Mouse (Mus musculus): ENCODE results near the gene Myl6b. TPM values are rescaled to one million over a fixed set of nuclear protein-coding genes. Genes with fewer than 3 reads are reported as not detected.
A peak's percentile ranks its signal among the peaks of the same experiment; 100 is the strongest.

The Myl6b gene
- 4.3 and 4.6 TPM in 2 replicates for polyA plus RNA-seq (2015; fragmentation: Nextera tagmentation; extraction: Ambion mirVana)

DNA sequence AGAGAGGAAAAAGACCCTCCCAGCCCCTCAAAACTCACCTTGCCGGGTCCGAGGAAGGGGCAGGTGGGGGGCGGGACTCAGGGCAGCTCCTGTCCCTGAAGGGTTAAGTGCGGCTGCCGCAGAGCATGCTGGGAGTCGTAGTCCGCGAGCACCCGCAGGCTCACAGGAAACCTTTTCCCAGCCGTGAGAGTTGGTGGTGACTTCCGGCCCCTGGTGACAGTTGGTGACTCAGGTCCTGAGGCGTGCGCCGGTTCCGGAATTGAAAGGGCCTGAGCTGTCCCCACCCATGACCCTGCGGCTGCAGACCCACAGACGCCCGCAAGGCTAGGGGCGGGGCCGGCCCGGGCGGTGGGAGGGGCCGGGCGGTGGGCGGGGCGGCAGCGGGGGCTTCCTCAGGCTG lies at the start of gene Myl6b:
TSS of gene Myl6b (minus strand) at position 96 of the 400 bp plus-strand sequence.
- peaks cover 41% of the 10 kb centered on the region for H3K4me1 ChIP-seq (replicated peaks)
- peak within 1 kb of the TSS; percentile 67 for H3K9ac ChIP-seq
- no peaks in the 10 kb centered on the region for H3K36me3 ChIP-seq
- peak; percentile 92 for ATAC-seq (replicated peaks; ENCODE audit: insufficient number of reproducible peaks, insufficient read depth, low FRiP score, low read depth)
- H3K4me2 ChIP-seq = peak within 1 kb of the TSS; percentile 75
- WGBS = under 1% methylated on average over 27 of the region's 27 CpGs
- H3K9me3 ChIP-seq (replicated peaks) = no peaks in the 10 kb centered on the region
- peak within 1 kb of the TSS; percentile 61 for H3K4me3 ChIP-seq
- H3K27me3 ChIP-seq = no peaks in the 10 kb centered on the region
- H3K27ac ChIP-seq = peak within 1 kb of the TSS; percentile 94

- Histone ChIP-seq H3K4me2 (peak within 1 kb of the TSS; percentile 87), H3K9me3 (replicated peaks) (no peaks in the 10 kb centered on the region), H3K4me3 (peak within 1 kb of the TSS; percentile 68), H3K27me3 (no peaks in the 10 kb centered on the region), H3K9ac (peak within 1 kb of the TSS; percentile 67), H3K4me1 (replicated peaks) (peaks cover 21% of the 10 kb centered on the region), H3K36me3 (peaks cover 29% of the 10 kb centered on the region), H3K27ac (peak within 1 kb of the TSS; percentile 96)
- under 1% methylated on average over 50 of the region's 50 CpGs for WGBS
- ATAC-seq (replicated peaks; ENCODE audit: insufficient number of reproducible peaks, insufficient read depth, low FRiP score, low read depth) = peak; percentile 89
These were observed 49.0 kb upstream of the Myl6b start, which contains the start of gene Zc3h10 for GRCm38 (mm10) chr10:128547361-128548032. Gene Zc3h10 (minus strand): TSS chr10:128547774.

- Histone ChIP-seq H3K9me3 (replicated peaks) (no peaks in the 10 kb centered on the region), H3K36me3 (peaks cover 34% of the 10 kb centered on the region), H3K27me3 (no peaks in the 10 kb centered on the region), H3K4me3 (peak overlapping the region; percentile 68), H3K9ac (peak overlapping the region; percentile 64), H3K4me2 (peak overlapping the region; percentile 87), H3K4me1 (replicated peaks) (peaks cover 21% of the 10 kb centered on the region), H3K27ac (peak overlapping the region; percentile 96)
- no peak for ATAC-seq (replicated peaks; ENCODE audit: insufficient number of reproducible peaks, insufficient read depth, low FRiP score, low read depth)
- 17% methylated on average over 7 of the region's 7 CpGs for WGBS
These were observed 48.3 kb upstream of the Myl6b start for GRCm38 (mm10) chr10:128546787-128547186.

DNA sequence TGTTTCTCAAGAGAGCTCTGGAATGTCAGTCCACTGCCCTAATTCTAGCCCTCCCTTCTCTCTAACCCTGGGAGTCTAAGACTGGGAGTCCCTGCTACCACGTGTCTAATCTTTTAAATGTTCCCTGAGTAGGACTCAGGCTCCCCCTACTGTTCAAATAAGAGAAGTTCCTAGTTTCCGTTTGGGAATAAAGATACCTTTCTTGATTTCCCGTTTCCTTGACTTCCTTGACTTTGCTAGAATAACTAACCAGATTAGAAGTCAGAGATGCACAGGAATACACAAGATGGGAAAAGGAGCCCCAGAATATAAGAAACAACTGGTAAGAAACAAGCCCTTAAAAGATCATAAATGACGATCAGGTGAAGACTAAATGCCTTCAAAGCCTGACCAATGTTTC lies 47.9 kb upstream of the Myl6b start:
- Histone ChIP-seq H3K27ac (peak overlapping the region; percentile 96), H3K4me1 (replicated peaks) (peaks cover 21% of the 10 kb centered on the region), H3K36me3 (peaks cover 34% of the 10 kb centered on the region), H3K9me3 (replicated peaks) (no peaks in the 10 kb centered on the region), H3K27me3 (no peaks in the 10 kb centered on the region), H3K4me2 (peak overlapping the region; percentile 87), H3K9ac (peak overlapping the region; percentile 64; the same call in 1 of the 2 replicates), H3K4me3 (peak overlapping the region; percentile 68)
- WGBS = 9% methylated on average over 4 of the region's 4 CpGs
- no peak for ATAC-seq (replicated peaks; ENCODE audit: insufficient number of reproducible peaks, insufficient read depth, low FRiP score, low read depth)

- Histone ChIP-seq H3K4me2 (no peak overlapping the region), H3K4me1 (replicated peaks) (peaks cover 21% of the 10 kb centered on the region), H3K27ac (no peak overlapping the region), H3K9me3 (replicated peaks) (no peaks in the 10 kb centered on the region), H3K9ac (no peak overlapping the region), H3K4me3 (no peak overlapping the region), H3K36me3 (peaks cover 34% of the 10 kb centered on the region), H3K27me3 (no peaks in the 10 kb centered on the region)
- 84% methylated on average over 3 of the region's 3 CpGs for WGBS
- ATAC-seq (replicated peaks; ENCODE audit: insufficient number of reproducible peaks, insufficient read depth, low FRiP score, low read depth) = no peak
These were observed 47.0 kb upstream of the Myl6b start for GRCm38 (mm10) chr10:128545570-128545898.

DNA sequence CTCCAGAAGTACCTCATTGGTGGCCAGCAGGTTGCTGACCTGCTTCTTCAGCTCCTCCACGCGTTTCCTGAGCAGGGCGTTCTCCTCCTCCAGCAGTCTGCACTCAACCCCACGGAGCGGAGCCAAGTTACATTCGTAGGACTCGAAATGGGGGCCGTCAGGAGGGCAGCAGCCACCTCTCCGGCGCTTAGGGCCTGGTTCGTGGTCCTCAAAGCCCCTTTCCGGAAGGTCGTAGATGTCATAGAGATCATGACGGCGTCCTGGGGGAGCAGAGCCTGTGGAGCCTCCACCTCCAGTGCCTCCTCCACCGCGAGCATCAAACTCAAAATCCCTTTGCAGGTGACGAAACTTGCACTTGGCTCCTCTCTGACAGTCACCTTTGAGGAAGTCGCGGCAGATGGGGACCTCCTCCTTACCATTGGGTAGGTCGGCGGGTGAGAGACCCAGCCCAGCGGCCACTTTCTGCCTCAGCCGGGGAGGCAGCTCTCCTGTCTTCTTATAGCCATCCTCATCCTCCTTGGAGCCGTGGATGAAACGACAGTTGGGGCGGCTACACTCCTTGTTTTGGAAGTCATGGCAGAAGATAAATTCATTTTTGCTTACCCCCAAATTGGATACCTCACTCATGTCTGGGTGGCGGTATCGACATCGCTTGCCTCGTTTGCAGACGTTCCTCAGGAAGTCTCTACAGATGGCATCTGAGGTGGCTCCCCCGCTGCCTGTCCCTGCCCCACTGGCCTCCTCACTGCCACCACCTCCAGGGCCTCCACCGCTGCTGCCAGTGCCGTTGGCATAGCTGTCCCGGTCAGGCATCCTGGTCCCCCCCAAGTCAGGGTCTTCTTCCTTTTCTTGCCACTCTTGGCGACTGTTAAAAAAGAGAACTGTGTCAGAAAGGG lies 46.4 kb upstream of the Myl6b start:
- Histone ChIP-seq H3K9ac (no peak overlapping the region), H3K9me3 (replicated peaks) (no peaks in the 10 kb centered on the region), H3K36me3 (peaks cover 34% of the 10 kb centered on the region), H3K4me1 (replicated peaks) (peaks cover 21% of the 10 kb centered on the region), H3K4me3 (no peak overlapping the region), H3K27ac (no peak overlapping the region), H3K27me3 (no peaks in the 10 kb centered on the region), H3K4me2 (no peak overlapping the region)
- WGBS = 93% methylated on average over 37 of the region's 37 CpGs
- ATAC-seq (replicated peaks; ENCODE audit: insufficient number of reproducible peaks, insufficient read depth, low FRiP score, low read depth) = no peak

DNA sequence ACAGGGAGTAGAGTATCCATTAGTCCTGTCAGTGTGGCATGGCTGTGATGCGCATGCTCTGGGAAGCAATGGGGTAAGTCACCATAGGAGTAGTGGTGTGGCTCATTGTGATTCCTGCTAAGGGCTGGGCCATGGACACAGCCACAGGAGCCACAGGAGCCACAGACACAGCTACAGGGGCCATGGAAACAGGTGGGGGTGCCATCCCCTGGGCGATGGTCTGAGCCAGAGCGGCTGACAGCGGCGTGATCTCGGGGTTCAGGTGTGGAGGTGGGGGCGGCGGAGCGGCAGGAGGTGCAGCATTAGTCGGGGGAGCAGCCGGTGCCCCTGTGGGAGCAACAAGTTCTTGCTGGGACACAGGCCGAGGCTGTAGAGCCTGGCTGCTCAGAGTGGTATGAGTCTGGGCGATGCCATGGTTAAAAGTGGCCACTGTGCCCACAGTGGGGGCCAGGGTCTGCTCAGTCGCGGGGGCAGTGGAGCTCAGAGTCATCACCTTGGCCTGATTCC lies 45.7 kb upstream of the Myl6b start:
- Histone ChIP-seq H3K9ac (no peak overlapping the region), H3K4me2 (no peak overlapping the region), H3K27me3 (no peaks in the 10 kb centered on the region), H3K36me3 (peaks cover 34% of the 10 kb centered on the region), H3K4me1 (replicated peaks) (peaks cover 19% of the 10 kb centered on the region), H3K27ac (no peak overlapping the region), H3K9me3 (replicated peaks) (no peaks in the 10 kb centered on the region), H3K4me3 (no peak overlapping the region)
- 95% methylated on average over 15 of the region's 15 CpGs for WGBS
- no peak for ATAC-seq (replicated peaks; ENCODE audit: insufficient number of reproducible peaks, insufficient read depth, low FRiP score, low read depth)

DNA sequence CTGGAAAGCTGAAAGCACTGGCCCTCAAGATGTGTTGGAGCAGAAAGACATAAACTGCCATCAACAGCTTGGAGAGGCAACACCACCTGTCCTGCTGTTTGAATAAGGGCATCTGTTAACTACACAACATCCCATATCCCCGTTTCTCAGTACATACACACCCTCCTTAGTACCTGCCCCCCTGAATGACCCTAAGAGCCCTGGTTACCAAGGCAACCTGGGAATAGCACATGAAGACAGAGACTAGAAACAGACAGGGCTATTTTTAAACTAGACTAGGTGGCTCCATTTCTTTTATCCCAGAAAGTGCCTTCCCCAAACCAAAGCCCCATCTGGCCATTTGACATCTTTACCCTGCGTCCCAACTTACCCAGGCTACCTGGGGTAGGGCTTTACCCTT lies 44.6 kb upstream of the Myl6b start:
- Histone ChIP-seq H3K9ac (0 out of 2 replicates have a peak overlapping the region, but pooled peaks have one; percentile 7), H3K36me3 (peaks cover 34% of the 10 kb centered on the region), H3K4me2 (no peak overlapping the region), H3K27ac (no peak overlapping the region), H3K4me1 (replicated peaks) (peaks cover 19% of the 10 kb centered on the region), H3K27me3 (no peaks in the 10 kb centered on the region), H3K4me3 (no peak overlapping the region), H3K9me3 (replicated peaks) (no peaks in the 10 kb centered on the region)
- WGBS = 52% methylated on average over 2 of the region's 2 CpGs
- no peak for ATAC-seq (replicated peaks; ENCODE audit: insufficient number of reproducible peaks, insufficient read depth, low FRiP score, low read depth)

DNA sequence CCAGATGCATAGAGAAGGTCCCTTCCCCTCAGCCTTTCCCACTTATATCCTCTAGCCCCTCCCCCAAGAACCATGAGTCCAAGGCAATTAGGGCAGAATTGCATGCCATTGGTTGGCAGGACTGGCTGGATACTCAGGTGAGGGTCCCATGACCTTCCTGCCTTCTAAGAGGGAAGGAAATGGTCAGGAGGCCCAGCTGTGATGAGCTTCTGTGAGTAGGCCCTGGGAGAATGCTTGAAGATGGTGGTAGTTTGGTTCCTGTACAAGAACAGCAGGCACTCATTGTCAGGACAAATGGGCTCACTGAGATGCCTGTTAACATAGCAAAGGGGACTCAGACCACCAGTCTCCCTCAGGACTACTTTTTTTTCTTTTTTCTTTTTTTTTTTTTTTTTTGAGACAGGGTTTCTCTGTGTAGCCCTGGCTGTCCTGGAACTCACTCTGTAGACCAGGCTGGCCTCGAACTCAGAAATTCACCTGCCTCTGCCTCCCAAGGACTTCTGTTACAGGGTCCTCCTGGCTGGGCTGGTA lies 39.9 kb upstream of the Myl6b start:
- no peak overlapping the region for H3K9ac ChIP-seq
- no peak overlapping the region for H3K4me3 ChIP-seq
- H3K27ac ChIP-seq = no peak overlapping the region
- no peaks in the 10 kb centered on the region for H3K9me3 ChIP-seq (replicated peaks)
- 100% methylated on average over 1 of the region's 1 CpGs for WGBS
- no peak overlapping the region for H3K4me2 ChIP-seq
- no peaks in the 10 kb centered on the region for H3K27me3 ChIP-seq
- no peak for ATAC-seq (replicated peaks; ENCODE audit: insufficient number of reproducible peaks, insufficient read depth, low FRiP score, low read depth)
- H3K4me1 ChIP-seq (replicated peaks) = peaks cover 15% of the 10 kb centered on the region
- peaks cover 14% of the 10 kb centered on the region for H3K36me3 ChIP-seq

DNA sequence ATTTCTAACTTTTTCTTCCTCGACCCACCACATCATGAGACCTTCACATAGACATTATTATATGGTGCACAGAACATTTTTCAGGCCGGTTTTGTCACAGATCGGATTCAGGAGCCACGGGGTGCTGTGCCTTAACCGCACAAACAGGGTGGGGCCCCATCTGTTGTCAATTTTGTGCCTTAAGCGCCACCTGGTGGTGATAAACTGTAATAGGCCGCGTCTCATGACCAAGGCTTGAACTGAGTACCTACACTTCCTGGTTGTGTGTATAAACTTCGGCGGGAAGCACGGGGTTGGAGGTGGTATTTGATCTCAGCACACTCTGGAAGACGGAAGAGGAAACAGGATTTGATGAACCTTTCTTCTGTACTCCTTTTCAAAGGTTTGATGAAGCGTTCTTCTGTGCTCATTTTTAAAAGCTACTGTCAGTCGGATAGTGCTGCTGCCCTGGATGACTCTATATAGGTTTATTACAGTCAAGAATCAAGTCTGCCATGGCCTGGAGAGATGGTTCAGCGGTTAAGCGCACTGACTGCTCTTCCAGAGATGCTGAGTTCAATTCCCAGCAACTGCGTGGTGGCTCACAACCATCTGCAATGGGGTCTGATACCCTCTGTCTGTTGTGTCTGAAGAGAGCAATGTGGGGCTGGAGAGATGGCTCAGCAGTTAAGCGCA lies 37.9 kb upstream of the Myl6b start:
- peak; percentile 91 for ATAC-seq (replicated peaks; ENCODE audit: insufficient number of reproducible peaks, insufficient read depth, low FRiP score, low read depth)
- H3K9ac ChIP-seq = peak overlapping the region; percentile 29
- peaks cover 10% of the 10 kb centered on the region for H3K4me1 ChIP-seq (replicated peaks)
- H3K4me3 ChIP-seq = peak overlapping the region; percentile 17
- H3K4me2 ChIP-seq = peak overlapping the region; percentile 56
- H3K9me3 ChIP-seq (replicated peaks) = no peaks in the 10 kb centered on the region
- H3K27me3 ChIP-seq = no peaks in the 10 kb centered on the region
- peak overlapping the region; percentile 41; the same call in 1 of the 2 replicates for H3K27ac ChIP-seq
- 16% methylated on average over 18 of the region's 18 CpGs for WGBS
- H3K36me3 ChIP-seq = no peaks in the 10 kb centered on the region
